25 mouse cellular contexts compared by ENCODE assay signal in the genomic region with DNA sequence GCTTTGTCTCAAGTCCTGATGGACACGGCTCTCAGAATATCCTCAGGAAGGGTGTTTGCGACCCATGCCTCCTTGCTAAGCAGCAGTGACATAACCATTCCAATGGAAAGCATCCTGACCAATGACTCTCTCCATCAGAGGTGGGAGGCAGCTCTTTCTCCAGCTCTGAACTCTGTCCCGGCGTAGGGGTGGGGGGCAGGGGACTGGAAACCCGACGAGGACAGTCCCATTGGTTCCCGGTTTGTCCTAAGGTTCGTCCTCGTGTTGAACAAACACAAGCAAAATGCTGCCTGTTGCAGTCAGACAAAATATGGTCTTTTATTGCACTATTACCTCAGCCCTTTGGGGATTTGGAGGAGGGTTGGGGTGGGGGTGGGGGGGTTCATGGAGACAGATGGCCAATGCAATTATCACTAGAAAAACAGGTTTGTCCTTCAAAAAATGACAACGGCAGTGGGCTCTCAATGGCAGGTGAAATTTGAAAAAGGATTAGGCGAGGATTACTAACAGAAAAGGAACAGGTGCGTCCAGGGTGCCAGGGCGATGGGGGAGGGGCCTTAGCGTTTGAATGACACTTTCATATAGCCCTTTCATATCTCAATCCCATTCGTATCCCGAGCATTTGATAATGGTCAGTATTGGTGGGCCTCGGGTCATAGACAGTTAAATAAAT. TPM values are rescaled to one million over a fixed set of nuclear protein-coding genes. Genes with fewer than 3 reads are reported as not detected.
A peak's percentile ranks its signal among the peaks of the same experiment; 100 is the strongest.
DNase-seq lines count a peak whose midpoint lies in the region; ATAC-seq lines count a peak whose summit lies in the region.
"Had no signal": no experiment of that assay in that cellular context is flagged by ENCODE, and none has a peak within 500 bp of the region (broad histone marks: within the 10 kb centered on the region; RNA-seq: fewer than 3 reads in every experiment).

No protein-coding gene starts in this region.

- 62% methylated on average over 17 of the region's 17 CpGs for WGBS in forebrain, embryonic 10.5 days
- 58% methylated on average over 17 of the region's 17 CpGs for WGBS in forebrain, embryonic 11.5 days
- 55% methylated on average over 17 of the region's 17 CpGs for WGBS in embryonic facial prominence, embryonic 12.5 days
- WGBS in neural tube, embryonic 15.5 days: 62% methylated on average over 17 of the region's 17 CpGs

- H3K4me2 ChIP-seq in forebrain, embryonic 11.5 days (ENCODE audit: low read depth, low read length, severe bottlenecking): no peak overlapping the region
- no peak overlapping the region for H3K4me2 ChIP-seq in embryonic facial prominence, embryonic 12.5 days (replicated peaks)
- no peak overlapping the region for H3K4me2 ChIP-seq in neural tube, embryonic 15.5 days
- H3K4me2 ChIP-seq: embryonic facial prominence, embryonic 15.5 days; forebrain, embryonic 12.5 days; heart, embryonic 11.5 days; heart, embryonic 15.5 days; hindbrain, embryonic 13.5 days had no signal

- no peaks in the 10 kb centered on the region for H3K27me3 ChIP-seq in forebrain, embryonic 10.5 days (ENCODE audit: poor library complexity, severe bottlenecking)
- no peaks in the 10 kb centered on the region for H3K27me3 ChIP-seq in forebrain, embryonic 11.5 days (ENCODE audit: control insufficient read depth, insufficient read depth, low read length)
- H3K27me3 ChIP-seq in embryonic facial prominence, embryonic 12.5 days: no peaks in the 10 kb centered on the region
- H3K27me3 ChIP-seq in neural tube, embryonic 15.5 days (replicated peaks): no peaks in the 10 kb centered on the region
- H3K27me3 ChIP-seq: embryonic facial prominence, embryonic 15.5 days; forebrain, embryonic 12.5 days; heart, embryonic 15.5 days; hindbrain, embryonic 13.5 days had no signal

- DNase-seq in forebrain, embryonic 10.5 days (ENCODE audit: extremely low spot score, low spot score): no peak
- no peak for DNase-seq in forebrain, embryonic 11.5 days (ENCODE audit: low spot score)
- DNase-seq in thymus, postnatal 14 days: peak; percentile 29
- DNase-seq in thymus, adult 18-20 months: no peak
- no peak for DNase-seq in heart, adult 18-20 months
- DNase-seq: adrenal gland, adult 8-10 months; adrenal gland, postnatal 36 days; B cell, adult 2 months; cerebellum, adult 2 months; cerebellum, postnatal 14 days; embryo, embryonic 11 days; gastrocnemius, postnatal 10 days; heart, adult 2 months; heart, postnatal 14 days had no signal

- no peak overlapping the region for H3K9ac ChIP-seq in forebrain, embryonic 11.5 days (ENCODE audit: low read length)
- no peak overlapping the region for H3K9ac ChIP-seq in embryonic facial prominence, embryonic 12.5 days
- no peak overlapping the region for H3K9ac ChIP-seq in neural tube, embryonic 15.5 days (replicated peaks)
- H3K9ac ChIP-seq: embryonic facial prominence, embryonic 15.5 days; forebrain, embryonic 12.5 days; heart, embryonic 15.5 days; hindbrain, embryonic 13.5 days had no signal

- H3K36me3 ChIP-seq in forebrain, embryonic 10.5 days (replicated peaks): no peaks in the 10 kb centered on the region
- H3K36me3 ChIP-seq in forebrain, embryonic 11.5 days (ENCODE audit: control insufficient read depth, insufficient read depth, low read length): no peaks in the 10 kb centered on the region
- no peaks in the 10 kb centered on the region for H3K36me3 ChIP-seq in embryonic facial prominence, embryonic 12.5 days
- no peaks in the 10 kb centered on the region for H3K36me3 ChIP-seq in neural tube, embryonic 15.5 days
- H3K36me3 ChIP-seq: embryonic facial prominence, embryonic 15.5 days; forebrain, embryonic 12.5 days; G1E; heart, embryonic 15.5 days; hindbrain, embryonic 13.5 days had no signal

- no peak for ATAC-seq in forebrain, embryonic 11.5 days (replicated peaks; ENCODE audit: low FRiP score)
- ATAC-seq in embryonic facial prominence, embryonic 12.5 days (ENCODE audit: insufficient number of reproducible peaks, insufficient read depth, low FRiP score, low TSS enrichment): no peak
- no peak for ATAC-seq in neural tube, embryonic 15.5 days (ENCODE audit: low FRiP score)
- ATAC-seq: forebrain, embryonic 16.5 days; hindbrain, postnatal 0 days had no signal

- H3K9me3 ChIP-seq in forebrain, embryonic 10.5 days: no peaks in the 10 kb centered on the region
- no peaks in the 10 kb centered on the region for H3K9me3 ChIP-seq in forebrain, embryonic 11.5 days (ENCODE audit: control insufficient read depth, low read length)
- no peaks in the 10 kb centered on the region for H3K9me3 ChIP-seq in embryonic facial prominence, embryonic 12.5 days
- H3K9me3 ChIP-seq in neural tube, embryonic 15.5 days (replicated peaks): no peaks in the 10 kb centered on the region
- H3K9me3 ChIP-seq: embryonic facial prominence, embryonic 15.5 days; forebrain, embryonic 12.5 days; G1E; heart, embryonic 15.5 days; hindbrain, embryonic 13.5 days had no signal

- H3K27ac ChIP-seq in forebrain, embryonic 10.5 days: 0 out of 2 replicates have a peak overlapping the region, but pooled peaks have one; percentile 31
- no peak overlapping the region for H3K27ac ChIP-seq in forebrain, embryonic 11.5 days (ENCODE audit: low read depth, low read length)
- H3K27ac ChIP-seq in embryonic facial prominence, embryonic 12.5 days: 0 out of 2 replicates have a peak overlapping the region, but pooled peaks have one; percentile 11
- no peak overlapping the region for H3K27ac ChIP-seq in neural tube, embryonic 15.5 days (replicated peaks)
- H3K27ac ChIP-seq: embryonic facial prominence, embryonic 15.5 days; forebrain, embryonic 12.5 days; heart, adult 2 months; heart, embryonic 15.5 days; hindbrain, embryonic 13.5 days; hindbrain, postnatal 0 days had no signal

- 0 out of 2 replicates have a peak, but pooled peaks cover 4% of the 10 kb centered on the region for H3K4me1 ChIP-seq in forebrain, embryonic 10.5 days
- H3K4me1 ChIP-seq in forebrain, embryonic 11.5 days (replicated peaks; ENCODE audit: control insufficient read depth, insufficient read depth, low read length): no peaks in the 10 kb centered on the region
- H3K4me1 ChIP-seq in embryonic facial prominence, embryonic 12.5 days: no peaks in the 10 kb centered on the region
- H3K4me1 ChIP-seq in neural tube, embryonic 15.5 days: no peaks in the 10 kb centered on the region
- H3K4me1 ChIP-seq: forebrain, embryonic 12.5 days; hindbrain, embryonic 13.5 days had no signal

- no peak overlapping the region for H3K4me3 ChIP-seq in forebrain, embryonic 10.5 days
- H3K4me3 ChIP-seq in forebrain, embryonic 11.5 days (ENCODE audit: low read depth, low read length): no peak overlapping the region
- H3K4me3 ChIP-seq in embryonic facial prominence, embryonic 12.5 days: no peak overlapping the region
- H3K4me3 ChIP-seq in neural tube, embryonic 15.5 days (replicated peaks): no peak overlapping the region
- H3K4me3 ChIP-seq: embryonic facial prominence, embryonic 15.5 days; erythroblast, embryonic 14.5 days; forebrain, embryonic 12.5 days; heart, adult 2 months; heart, embryonic 15.5 days; hindbrain, embryonic 13.5 days had no signal

RNA-seq across cellular contexts. Expression of a gene that starts 11.0 kb away (rescaled TPM):
- polyA plus RNA-seq in forebrain, embryonic 10.5 days (2016; fragmentation: Nextera tagmentation; extraction: Ambion mirVana): 16.1 and 20.7 TPM in 2 replicates
- polyA plus RNA-seq in forebrain, embryonic 11.5 days (2014; fragmentation: Nextera tagmentation; extraction: Ambion mirVana): 49.8 TPM in 2 replicates
- polyA plus RNA-seq in embryonic facial prominence, embryonic 12.5 days (2016; fragmentation: Nextera tagmentation; extraction: Ambion mirVana): 44.8 and 44.9 TPM in 2 replicates
- 40.0 and 40.8 TPM in 2 replicates for polyA plus RNA-seq in neural tube, embryonic 15.5 days (2015; fragmentation: Nextera tagmentation; extraction: Ambion mirVana)
- 10 to 100 TPM; 37.8 to 42.7 TPM for total RNA-seq in heart, adult 18-20 months (2021)

Comparison
In these comparisons a context has a peak if more than half of its experiments do, and no peak if none do; other contexts are left out.
1. H3K27ac ChIP-seq: peak in forebrain, embryonic 10.5 days (single experiment) and embryonic facial prominence, embryonic 12.5 days (single experiment); none in forebrain, embryonic 11.5 days (single experiment) and neural tube, embryonic 15.5 days (single experiment).